Mouse (Mus musculus) midbrain, embryonic 13.5 days (tissue): ENCODE measurements around the gene Krt16. TPM values are rescaled to one million over a fixed set of nuclear protein-coding genes. Genes with fewer than 3 reads are reported as not detected.

ENCODE experiments used
- ATAC-seq: fragments of 200-750 bp; cut with Nextera tagmentation; 2 replicates; pipeline ENCODE4 v1.8.0; 2017; ENCODE audit warnings: mild to moderate bottlenecking, moderate TSS enrichment, moderate library complexity
- H3K27ac ChIP-seq: fragments of 300-500 bp; sonication (generic); 2 replicates; pipeline ENCODE4 v1.5.1; 2015; ENCODE audit warnings: inconsistent platforms, mild to moderate bottlenecking, moderate library complexity
- H3K27me3 ChIP-seq: fragments of 300-500 bp; sonication (generic); 2 replicates; pipeline ENCODE4 v1.6.1; 2015; ENCODE audit warnings: mild to moderate bottlenecking, inconsistent platforms
- H3K36me3 ChIP-seq: fragments of 300-500 bp; sonication (generic); 2 replicates; pipeline ENCODE4 v1.6.1; 2015; ENCODE audit warnings: mild to moderate bottlenecking, inconsistent platforms
- H3K4me1 ChIP-seq: fragments of 300-500 bp; sonication (generic); replicated peaks from 2 replicates; pipeline ENCODE4 v1.6.1; 2015; ENCODE audit warnings: inconsistent platforms
- H3K4me2 ChIP-seq: fragments of 300-500 bp; sonication (generic); replicated peaks from 2 replicates; pipeline ENCODE4 v1.6.1; 2015; ENCODE audit warnings: moderate library complexity, mild to moderate bottlenecking, inconsistent platforms
- H3K4me3 ChIP-seq: fragments of 300-500 bp; sonication (generic); replicated peaks from 2 replicates; pipeline ENCODE4 v1.5.1; 2015; ENCODE audit warnings: mild to moderate bottlenecking, inconsistent platforms
- H3K9ac ChIP-seq: fragments of 300-500 bp; sonication (generic); replicated peaks from 2 replicates; pipeline ENCODE4 v1.6.1; 2015; ENCODE audit warnings: mild to moderate bottlenecking, inconsistent platforms
- H3K9me3 ChIP-seq: fragments of 300-500 bp; sonication (generic); 2 replicates; pipeline ENCODE4 v1.6.1; 2016; ENCODE audit warnings: mild to moderate bottlenecking, inconsistent platforms
- WGBS: fragments of 180-500 bp; shearing (Covaris S2); methylation state at CpG from one replicate; pipeline ENCODE4 v1.1.7; 2015; 5-methylcytosine and 5-hydroxymethylcytosine counted together
- polyA plus RNA-seq: library from polyadenylated mRNA; unstranded; fragments of >200 nt; fragmentation: Nextera tagmentation; extraction: Ambion mirVana; gene quantifications from 2 replicates; pipeline ENCODE4 v1.2.1, GENCODE M21; 2015

The Krt16 gene
- not detected in 2 replicates for polyA plus RNA-seq

GRCm38 (mm10) chr11:100248852-100249465, at the start of gene Krt16:
Gene Krt16 (minus strand): TSS chr11:100248902.
- Histone ChIP-seq H3K4me1 (no peaks in the 10 kb centered on the region), H3K27ac (no peak within 1 kb of the TSS), H3K9me3 (no peaks in the 10 kb centered on the region), H3K27me3 (no peaks in the 10 kb centered on the region), H3K4me3 (no peak within 1 kb of the TSS), H3K4me2 (no peak within 1 kb of the TSS), H3K36me3 (no peaks in the 10 kb centered on the region), H3K9ac (no peak within 1 kb of the TSS)
- 88% methylated on average over 7 of the region's 7 CpGs for WGBS
- no peak for ATAC-seq

- peak; percentile 1; the same call in 1 of the 2 replicates for ATAC-seq
- no peaks in the 10 kb centered on the region for H3K9me3 ChIP-seq
- no peak overlapping the region for H3K9ac ChIP-seq
- H3K27ac ChIP-seq = no peak overlapping the region
- WGBS = 44% methylated on average over 5 of the region's 5 CpGs
- H3K27me3 ChIP-seq = peaks cover 3% of the 10 kb centered on the region; the same call in 1 of the 2 replicates
- H3K4me1 ChIP-seq = peaks cover 9% of the 10 kb centered on the region
- H3K4me2 ChIP-seq = peak overlapping the region; percentile 29
- H3K4me3 ChIP-seq = 0 out of 2 replicates have a peak overlapping the region, but pooled peaks have one; percentile 11
- no peaks in the 10 kb centered on the region for H3K36me3 ChIP-seq
Measured at GRCm38 (mm10) chr11:100297801-100298200, 49.1 kb upstream of the Krt16 start.

GRCm38 (mm10) chr11:100295308-100295707, 46.6 kb upstream of the Krt16 start:
- peak; percentile 38 for ATAC-seq
- Histone ChIP-seq H3K9me3 (no peaks in the 10 kb centered on the region), H3K4me3 (no peak overlapping the region), H3K27me3 (no peaks in the 10 kb centered on the region), H3K36me3 (no peaks in the 10 kb centered on the region), H3K27ac (no peak overlapping the region), H3K4me1 (peaks cover 12% of the 10 kb centered on the region), H3K4me2 (peak overlapping the region; percentile 31; the same call in 1 of the 2 replicates), H3K9ac (no peak overlapping the region)
- 4% methylated on average over 10 of the region's 10 CpGs for WGBS

GRCm38 (mm10) chr11:100292884-100293283, 44.2 kb upstream of the Krt16 start:
- WGBS = 42% methylated on average over 6 of the region's 6 CpGs
- no peak overlapping the region for H3K4me2 ChIP-seq
- no peaks in the 10 kb centered on the region for H3K36me3 ChIP-seq
- peaks cover 9% of the 10 kb centered on the region for H3K4me1 ChIP-seq
- no peak overlapping the region for H3K27ac ChIP-seq
- H3K9me3 ChIP-seq = no peaks in the 10 kb centered on the region
- H3K27me3 ChIP-seq = no peaks in the 10 kb centered on the region
- no peak for ATAC-seq
- H3K9ac ChIP-seq = no peak overlapping the region
- no peak overlapping the region for H3K4me3 ChIP-seq

GRCm38 (mm10) chr11:100290235-100290634, 41.5 kb upstream of the Krt16 start:
- Histone ChIP-seq H3K4me2 (no peak overlapping the region), H3K36me3 (no peaks in the 10 kb centered on the region), H3K27me3 (no peaks in the 10 kb centered on the region), H3K4me1 (peaks cover 12% of the 10 kb centered on the region), H3K27ac (no peak overlapping the region), H3K9ac (no peak overlapping the region), H3K9me3 (no peaks in the 10 kb centered on the region), H3K4me3 (no peak overlapping the region)
- no peak for ATAC-seq
- WGBS = 32% methylated on average over 5 of the region's 5 CpGs

- Histone ChIP-seq H3K4me2 (no peak overlapping the region), H3K9ac (no peak overlapping the region), H3K36me3 (no peaks in the 10 kb centered on the region), H3K9me3 (no peaks in the 10 kb centered on the region), H3K4me3 (no peak overlapping the region), H3K4me1 (peaks cover 12% of the 10 kb centered on the region), H3K27ac (no peak overlapping the region), H3K27me3 (no peaks in the 10 kb centered on the region)
- WGBS = 90% methylated on average over 6 of the region's 6 CpGs
- no peak for ATAC-seq
Measured at GRCm38 (mm10) chr11:100288942-100289341, 40.2 kb upstream of the Krt16 start.

- 36% methylated on average over 10 of the region's 10 CpGs for WGBS
- Histone ChIP-seq H3K9me3 (no peaks in the 10 kb centered on the region), H3K27ac (no peak overlapping the region), H3K4me2 (no peak overlapping the region), H3K36me3 (no peaks in the 10 kb centered on the region), H3K9ac (no peak overlapping the region), H3K27me3 (no peaks in the 10 kb centered on the region), H3K4me1 (peaks cover 3% of the 10 kb centered on the region; the same call in 1 of the 2 replicates), H3K4me3 (no peak overlapping the region)
- ATAC-seq = no peak
Measured at GRCm38 (mm10) chr11:100287024-100287423, 38.3 kb upstream of the Krt16 start.

- Histone ChIP-seq H3K9ac (no peak overlapping the region), H3K4me2 (no peak overlapping the region), H3K36me3 (no peaks in the 10 kb centered on the region), H3K4me1 (peaks cover 3% of the 10 kb centered on the region; the same call in 1 of the 2 replicates), H3K9me3 (no peaks in the 10 kb centered on the region), H3K27ac (no peak overlapping the region), H3K4me3 (no peak overlapping the region), H3K27me3 (no peaks in the 10 kb centered on the region)
- WGBS = 85% methylated on average over 4 of the region's 4 CpGs
- ATAC-seq = no peak
Measured at GRCm38 (mm10) chr11:100284988-100285387, 36.3 kb upstream of the Krt16 start.

- 22% methylated on average over 10 of the region's 10 CpGs for WGBS
- H3K4me1 ChIP-seq = peaks cover 3% of the 10 kb centered on the region; the same call in 1 of the 2 replicates
- no peak overlapping the region for H3K4me3 ChIP-seq
- no peaks in the 10 kb centered on the region for H3K36me3 ChIP-seq
- no peak overlapping the region for H3K4me2 ChIP-seq
- no peaks in the 10 kb centered on the region for H3K9me3 ChIP-seq
- ATAC-seq = peak; percentile 38; the same call in 1 of the 2 replicates
- H3K27ac ChIP-seq = no peak overlapping the region
- no peaks in the 10 kb centered on the region for H3K27me3 ChIP-seq
- no peak overlapping the region for H3K9ac ChIP-seq
Measured at GRCm38 (mm10) chr11:100282549-100282948, 33.8 kb upstream of the Krt16 start.

GRCm38 (mm10) chr11:100281596-100282544, 33.2 kb upstream of the Krt16 start:
- WGBS = 21% methylated on average over 11 of the region's 11 CpGs
- Histone ChIP-seq H3K9ac (no peak overlapping the region), H3K4me1 (peaks cover 3% of the 10 kb centered on the region; the same call in 1 of the 2 replicates), H3K9me3 (no peaks in the 10 kb centered on the region), H3K27me3 (no peaks in the 10 kb centered on the region), H3K4me2 (no peak overlapping the region), H3K36me3 (no peaks in the 10 kb centered on the region), H3K4me3 (no peak overlapping the region), H3K27ac (no peak overlapping the region)
- peak; percentile 82 for ATAC-seq

GRCm38 (mm10) chr11:100278759-100279158, 30.1 kb upstream of the Krt16 start:
- WGBS = 75% methylated on average over 5 of the region's 5 CpGs
- no peaks in the 10 kb centered on the region for H3K36me3 ChIP-seq
- H3K27ac ChIP-seq = no peak overlapping the region
- H3K9ac ChIP-seq = no peak overlapping the region
- no peak overlapping the region for H3K4me3 ChIP-seq
- ATAC-seq = no peak
- H3K4me2 ChIP-seq = no peak overlapping the region
- H3K9me3 ChIP-seq = no peaks in the 10 kb centered on the region
- H3K27me3 ChIP-seq = no peaks in the 10 kb centered on the region
- H3K4me1 ChIP-seq = no peaks in the 10 kb centered on the region
